Mouse (Mus musculus): ENCODE data around the gene Cops7b.

DNA sequence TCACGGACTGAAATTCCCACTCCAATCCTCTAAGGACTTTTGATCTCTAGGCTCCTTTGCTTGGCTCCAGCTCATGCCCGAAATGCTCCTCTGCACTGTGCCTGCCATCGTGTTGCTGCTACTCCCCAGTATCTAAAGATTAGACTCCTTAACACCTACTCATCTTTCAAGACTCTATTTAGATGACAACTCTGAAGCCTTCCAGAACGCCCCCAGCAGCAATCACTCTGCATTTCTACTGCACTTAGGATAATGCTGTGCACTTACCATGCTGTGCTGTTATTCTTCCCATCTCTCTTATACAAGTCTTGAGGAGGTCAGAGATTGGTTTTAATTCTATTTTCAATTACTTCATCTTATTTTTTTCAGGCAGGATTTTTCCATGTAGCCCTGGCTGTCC lies 10.8 kb upstream of the Cops7b start:
- TF ChIP-seq CTCF (IDR thresholded peaks at IDR 0.05; ENCODE audit: extremely low read depth, insufficient read length, insufficient replicate concordance, low read depth, low read length) (no peak), POLR2A (IDR thresholded peaks at IDR 0.05; ENCODE audit: low read depth, low read length) (no peak)
